Mouse (Mus musculus): Measurements from ENCODE around the gene Sgms1.

Gene Sgms1

GRCm38 (mm10) chr19:32292782-32293776, 96.4 kb downstream of the Sgms1 start:
- DNase-seq (ENCODE audit: low spot score in 2 of 2), result no peak

DNA sequence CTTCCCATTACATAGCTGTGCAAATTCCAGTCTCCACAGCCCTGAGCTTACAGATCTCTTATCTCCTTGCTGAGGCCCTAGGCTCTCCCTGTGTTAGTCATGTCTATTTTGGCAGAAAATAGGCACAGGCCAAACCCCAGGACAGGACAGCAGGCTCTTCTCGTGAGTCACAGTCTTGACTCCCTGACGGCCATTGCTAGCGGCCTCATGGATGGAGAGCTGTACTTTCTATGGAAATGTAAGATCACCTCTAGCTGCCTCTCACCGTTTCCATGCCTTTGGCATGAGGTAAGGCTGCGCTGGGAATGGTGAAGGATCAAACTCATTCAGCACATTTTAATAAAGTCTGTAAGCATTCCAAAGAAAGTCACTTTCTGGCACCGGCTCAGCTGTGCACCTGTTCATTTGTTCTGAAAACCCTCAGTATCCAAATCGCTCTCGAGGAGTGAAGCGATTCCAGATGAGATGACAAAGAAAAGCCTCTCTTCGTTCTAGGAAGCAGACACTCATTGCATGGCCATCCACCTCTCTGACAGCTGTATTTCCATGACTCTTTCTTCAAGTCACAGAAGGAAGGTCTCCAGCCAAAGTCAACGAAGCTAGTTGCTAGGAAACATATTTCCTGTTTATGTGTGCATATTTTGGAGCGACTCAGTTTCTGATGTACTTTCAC, 97.3 kb downstream of the Sgms1 start:
- DNase-seq (ENCODE audit: low spot score in 2 of 2), result no peak

- no peak for DNase-seq (ENCODE audit: low spot score in 2 of 2)
These were observed 98.4 kb downstream of the Sgms1 start for GRCm38 (mm10) chr19:32291130-32291529.

DNA sequence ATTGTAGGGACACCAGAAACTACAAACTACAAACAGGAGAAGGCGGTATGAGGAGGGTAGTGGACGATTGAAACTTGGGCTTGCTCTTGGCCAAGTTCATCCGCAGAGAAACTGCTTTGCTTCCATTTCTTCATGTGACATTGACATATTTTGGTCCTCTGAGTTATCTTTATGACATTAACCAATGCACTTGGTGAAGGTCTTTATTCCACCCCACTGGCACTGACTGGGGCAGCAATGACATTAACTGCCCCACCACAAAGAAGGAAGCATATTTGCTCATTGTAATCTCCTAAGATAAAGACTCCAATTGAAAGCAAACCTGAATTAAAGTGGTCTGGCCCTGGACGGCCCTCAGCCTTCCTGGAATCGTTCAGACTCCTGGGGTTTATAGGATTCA, 100.6 kb downstream of the Sgms1 start:
- DNase-seq (ENCODE audit: low spot score in 2 of 2), result no peak

DNA sequence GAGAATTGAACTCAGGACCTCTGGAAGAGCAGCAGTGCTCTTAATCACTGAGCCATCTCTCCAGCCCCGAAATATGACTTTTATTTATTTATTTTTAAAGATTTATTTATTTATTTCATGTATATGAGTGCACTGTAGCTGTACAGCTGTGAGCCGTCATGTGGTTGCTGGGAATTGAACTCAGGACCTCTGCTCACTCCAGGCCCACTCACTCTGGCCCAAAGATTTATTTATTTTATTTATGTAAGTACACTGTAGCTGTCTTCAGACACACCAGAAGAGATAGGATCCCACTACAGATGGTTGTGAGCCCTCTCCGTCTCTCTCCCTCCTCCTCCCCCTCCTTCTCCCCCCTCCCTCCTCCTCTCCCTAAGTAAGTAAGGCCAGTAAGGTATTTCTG, 101.7 kb downstream of the Sgms1 start:
- DNase-seq (ENCODE audit: low spot score in 2 of 2), result no peak

DNA sequence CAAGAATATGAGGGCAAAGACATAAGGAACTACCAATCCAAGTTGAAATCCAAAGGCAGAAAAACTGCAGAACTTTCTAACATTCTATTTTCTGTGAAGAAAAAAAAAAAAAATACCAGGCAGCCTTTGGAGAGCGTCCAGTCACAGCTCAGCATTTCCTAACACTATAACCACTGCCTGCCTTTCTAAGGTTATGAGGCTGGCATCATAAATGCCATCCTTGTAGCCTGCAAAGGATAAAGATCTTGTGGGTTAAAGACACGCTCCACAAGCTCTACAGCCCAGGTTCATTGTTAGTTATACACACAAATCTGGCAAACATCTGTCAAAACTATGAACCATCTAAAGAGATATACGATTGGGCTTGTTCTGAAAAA, 104.1 kb downstream of the Sgms1 start:
- DNase-seq (ENCODE audit: low spot score in 2 of 2), result no peak

GRCm38 (mm10) chr19:32284681-32285454, 104.6 kb downstream of the Sgms1 start:
- no peak for DNase-seq (ENCODE audit: low spot score in 2 of 2)

- DNase-seq (ENCODE audit: low spot score in 2 of 2), result no peak
These were observed 107.6 kb downstream of the Sgms1 start for GRCm38 (mm10) chr19:32281917-32282316.

DNA sequence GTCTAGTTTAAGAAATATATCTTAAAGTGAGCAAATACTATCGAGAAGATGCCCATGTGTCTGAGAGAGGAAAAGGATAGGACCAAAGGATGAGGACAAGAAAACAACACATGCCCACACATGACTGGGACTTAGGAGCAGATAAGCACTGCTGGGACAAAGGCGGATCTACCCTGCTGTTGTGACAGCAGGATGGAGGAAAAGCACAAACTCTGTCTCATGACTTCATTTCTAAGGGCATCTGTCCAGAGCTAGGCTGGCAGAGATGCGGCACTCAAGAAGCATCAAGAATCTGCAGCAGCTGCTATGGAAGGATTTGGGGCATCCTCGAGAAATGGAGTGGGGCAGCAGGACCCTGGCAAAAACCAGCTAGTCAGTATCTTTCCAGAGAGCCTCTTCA, 109.1 kb downstream of the Sgms1 start:
- no peak for DNase-seq (ENCODE audit: low spot score in 2 of 2)

GRCm38 (mm10) chr19:32279400-32279799, 110.1 kb downstream of the Sgms1 start:
- no peak for DNase-seq (ENCODE audit: low spot score in 2 of 2)

DNA sequence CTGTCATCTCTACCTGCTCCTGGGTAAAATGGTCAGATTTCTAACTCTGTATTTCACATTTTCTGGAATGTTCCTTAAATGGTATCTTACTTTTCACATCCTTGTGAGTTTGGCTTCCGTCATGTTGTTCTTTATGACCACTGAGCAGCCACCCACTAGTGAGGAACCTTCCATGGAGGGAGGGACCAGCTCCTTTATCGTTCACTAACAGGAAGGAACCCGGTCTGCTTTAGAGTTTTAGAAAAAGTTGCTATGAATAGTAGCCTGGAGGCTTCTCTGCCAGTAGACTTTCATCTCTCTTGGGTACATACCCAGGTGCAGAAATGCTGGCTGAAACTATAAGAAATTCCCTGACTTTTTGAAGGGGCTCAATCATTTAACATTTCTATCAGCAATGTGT, 111.6 kb downstream of the Sgms1 start:
- no peak for DNase-seq (ENCODE audit: low spot score in 2 of 2)

GRCm38 (mm10) chr19:32277287-32277686, 112.2 kb downstream of the Sgms1 start:
- DNase-seq (ENCODE audit: low spot score in 2 of 2), result no peak

- DNase-seq (ENCODE audit: low spot score in 2 of 2), result no peak
These were observed 112.7 kb downstream of the Sgms1 start for GRCm38 (mm10) chr19:32276817-32277216.

DNA sequence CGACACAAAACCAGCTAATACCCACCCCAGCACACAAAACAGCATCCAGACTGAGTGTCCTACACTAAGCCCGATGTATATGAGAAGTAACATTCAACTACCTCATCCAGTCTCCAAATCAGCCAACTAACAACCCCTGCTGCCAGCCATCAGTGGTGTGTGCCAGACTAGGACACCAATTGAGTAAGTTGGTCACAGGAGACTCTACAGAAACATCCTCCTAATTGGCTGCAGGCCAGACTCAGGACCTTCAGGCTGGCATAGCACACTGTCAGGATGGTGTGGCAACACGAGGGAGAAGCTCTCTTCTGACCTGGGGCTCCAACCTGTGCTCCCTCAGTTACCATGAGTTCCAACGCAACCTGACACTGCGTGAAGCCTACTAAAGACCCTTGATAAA, 113.3 kb downstream of the Sgms1 start:
- DNase-seq (ENCODE audit: low spot score in 2 of 2), result no peak

- DNase-seq (ENCODE audit: low spot score in 2 of 2), result no peak
These were observed 114.2 kb downstream of the Sgms1 start for GRCm38 (mm10) chr19:32275068-32275925.

DNA sequence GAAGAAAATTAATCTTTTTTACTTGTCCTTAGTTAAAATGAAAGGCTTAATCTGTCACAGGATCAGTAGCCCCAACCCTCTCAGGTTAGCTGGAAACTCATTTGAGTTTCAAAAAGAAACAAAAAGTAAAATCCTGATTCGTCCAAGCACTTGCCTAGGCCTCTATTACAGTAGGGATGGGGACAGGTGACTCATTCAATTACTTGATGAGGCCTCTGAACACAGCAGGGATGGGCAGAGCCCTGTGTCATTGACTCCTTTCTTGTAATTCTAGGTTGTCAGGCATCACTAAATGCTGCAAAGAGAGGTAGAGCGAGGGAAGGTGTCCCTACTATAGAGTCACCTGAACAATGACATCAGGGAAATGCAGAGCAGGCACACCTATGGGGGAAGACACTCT, 115.4 kb downstream of the Sgms1 start:
- DNase-seq (ENCODE audit: low spot score in 2 of 2), result no peak

GRCm38 (mm10) chr19:32273714-32274113, 115.8 kb downstream of the Sgms1 start:
- no peak for DNase-seq (ENCODE audit: low spot score in 2 of 2)

DNA sequence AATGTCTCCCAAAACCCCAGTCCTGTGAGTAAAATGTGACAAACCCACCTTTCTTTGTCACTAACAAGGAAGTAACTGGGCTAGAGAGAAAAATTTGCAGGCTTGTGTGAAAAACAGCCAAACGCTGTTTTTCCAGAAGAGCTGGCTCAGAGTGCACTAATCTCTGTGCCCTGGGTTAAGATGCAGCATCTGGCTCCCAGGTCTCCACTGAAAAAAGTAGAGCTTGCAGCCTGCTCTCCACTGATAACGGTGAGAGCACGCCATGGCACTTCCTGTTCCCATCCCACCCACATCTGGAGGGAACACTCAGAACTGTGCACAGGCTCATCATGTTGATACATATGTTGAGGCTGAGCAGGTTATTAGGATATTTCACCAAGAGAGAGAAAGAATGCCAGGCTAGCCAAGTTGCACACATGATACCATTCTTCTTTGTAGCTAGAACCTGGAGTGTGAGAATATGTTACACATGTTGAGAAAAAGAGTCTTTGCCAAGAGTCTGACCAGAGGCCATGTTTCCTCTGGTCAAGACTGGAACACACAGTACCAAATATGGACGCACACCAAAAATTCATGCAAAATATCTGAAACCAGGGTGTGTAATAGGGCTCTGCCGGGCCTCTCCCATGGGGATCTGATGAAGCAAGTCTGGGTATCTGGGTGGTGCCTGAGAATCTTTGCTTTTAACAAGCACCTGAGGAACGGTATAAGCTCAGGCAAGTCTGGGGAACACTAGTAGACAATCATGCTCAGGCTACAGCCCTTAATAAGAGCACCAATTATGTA, 116.8 kb downstream of the Sgms1 start:
- no peak for DNase-seq (ENCODE audit: low spot score in 2 of 2)

DNA sequence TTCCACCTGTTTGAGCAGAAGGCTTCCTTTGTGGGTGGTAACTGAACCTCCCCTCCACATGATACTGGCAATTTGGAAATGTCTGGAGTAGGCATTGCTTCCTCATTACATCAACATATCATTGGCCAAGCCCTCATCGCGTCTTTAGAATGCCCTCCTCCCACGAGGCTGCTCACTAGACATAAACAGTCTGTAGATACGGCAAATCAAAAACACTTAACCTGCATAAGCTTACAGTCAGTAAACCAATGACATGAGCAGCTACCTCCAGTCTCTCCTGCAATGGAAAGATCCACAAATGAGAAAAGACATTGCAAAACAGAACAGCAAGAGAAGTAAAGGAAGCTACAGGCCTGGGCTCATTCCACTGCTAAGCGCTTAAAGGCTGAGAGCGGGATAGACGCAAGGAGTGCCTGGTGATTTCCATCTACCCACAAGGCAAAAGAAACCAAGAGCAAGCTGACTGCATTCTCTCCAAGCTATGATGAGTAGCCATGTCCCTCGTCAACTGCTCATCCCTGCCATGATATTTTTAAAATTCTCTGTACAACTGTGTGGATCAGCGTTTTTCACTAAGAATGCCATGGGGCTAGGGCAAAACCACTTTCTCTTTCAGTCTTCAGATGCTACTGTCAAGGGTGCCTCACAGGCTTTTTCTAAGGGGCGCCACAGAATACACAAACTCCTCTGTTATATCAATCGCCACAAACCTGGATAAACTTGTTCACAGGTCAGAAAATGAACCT, 117.9 kb downstream of the Sgms1 start:
- no peak for DNase-seq (ENCODE audit: low spot score in 2 of 2)

- no peak for DNase-seq (ENCODE audit: low spot score in 2 of 2)
These were observed 119.7 kb downstream of the Sgms1 start for GRCm38 (mm10) chr19:32269844-32270176.
